Mouse (Mus musculus) adrenal gland, adult 10 weeks (tissue): Measurements from ENCODE around the gene Ripk1. TPM values are rescaled to one million over a fixed set of nuclear protein-coding genes. Genes with fewer than 3 reads are reported as not detected.

Experiments used
- polyA plus RNA-seq: library from polyadenylated mRNA; stranded (reverse); fragments of 350-450 nt; fragmentation: Illumina TruSeq; extraction: RNeasy Lipid Tissue Mini Kit (QIAGEN cat#74804); gene quantifications from one replicate; pipeline ENCODE4 v1.2.3, GENCODE M21; 2014; ENCODE audit warnings: low read depth, low replicate concordance

Gene Ripk1
- polyA plus RNA-seq: 42.6 TPM

DNA sequence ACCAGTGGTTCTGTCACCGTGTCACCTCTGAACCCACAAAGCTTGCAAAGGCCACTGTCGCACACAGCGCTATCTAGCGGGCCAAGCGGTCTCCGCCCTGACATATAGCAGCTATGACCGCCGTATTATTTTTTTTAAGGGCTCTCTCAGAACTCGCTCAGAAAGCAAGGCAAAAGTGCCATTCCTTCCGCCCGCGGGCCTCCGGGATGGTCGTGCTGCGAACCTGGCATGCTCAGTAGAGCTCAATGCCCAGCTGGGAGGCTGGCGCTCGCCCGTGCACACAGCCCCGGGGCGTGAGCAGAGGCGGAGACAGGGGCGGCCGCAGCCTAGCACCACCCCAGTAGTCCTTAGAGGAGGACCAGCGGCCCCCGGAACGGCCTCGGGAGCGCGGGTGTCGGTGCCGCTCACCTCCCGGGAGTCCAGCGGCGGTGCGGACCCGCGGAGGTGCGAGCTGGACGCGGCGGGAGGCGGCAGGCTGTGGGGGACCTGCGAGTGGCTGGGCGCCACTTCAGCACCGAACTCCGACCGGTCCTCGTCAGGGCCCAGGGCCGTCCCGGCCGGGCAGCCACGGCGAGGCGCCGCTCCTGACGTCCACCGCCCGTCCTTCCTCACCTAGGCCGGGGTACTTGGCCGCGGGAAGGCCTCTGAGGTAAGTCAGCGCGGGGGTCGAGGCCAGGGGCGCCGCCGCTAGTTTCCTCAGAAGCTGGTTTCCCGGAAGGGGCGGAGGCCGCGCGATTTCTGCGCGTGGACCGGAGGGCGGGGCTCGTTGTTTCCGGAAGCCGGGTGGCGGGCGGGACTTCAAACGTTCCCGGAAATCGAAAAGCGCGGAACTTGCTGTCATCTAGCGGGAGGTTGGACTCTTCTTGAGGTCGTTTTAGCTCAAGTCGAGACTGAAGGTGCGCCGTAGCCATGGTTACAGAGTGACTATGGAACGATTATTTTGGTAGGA, at the start of gene Ripk1, which contains the start of gene Serpinb6a:
Gene Ripk1, plus strand, starts transcription at position 306 of the 949 bp plus-strand sequence.
Gene Serpinb6a, minus strand, starts transcription at position 737 of the 949 bp plus-strand sequence.

DNA sequence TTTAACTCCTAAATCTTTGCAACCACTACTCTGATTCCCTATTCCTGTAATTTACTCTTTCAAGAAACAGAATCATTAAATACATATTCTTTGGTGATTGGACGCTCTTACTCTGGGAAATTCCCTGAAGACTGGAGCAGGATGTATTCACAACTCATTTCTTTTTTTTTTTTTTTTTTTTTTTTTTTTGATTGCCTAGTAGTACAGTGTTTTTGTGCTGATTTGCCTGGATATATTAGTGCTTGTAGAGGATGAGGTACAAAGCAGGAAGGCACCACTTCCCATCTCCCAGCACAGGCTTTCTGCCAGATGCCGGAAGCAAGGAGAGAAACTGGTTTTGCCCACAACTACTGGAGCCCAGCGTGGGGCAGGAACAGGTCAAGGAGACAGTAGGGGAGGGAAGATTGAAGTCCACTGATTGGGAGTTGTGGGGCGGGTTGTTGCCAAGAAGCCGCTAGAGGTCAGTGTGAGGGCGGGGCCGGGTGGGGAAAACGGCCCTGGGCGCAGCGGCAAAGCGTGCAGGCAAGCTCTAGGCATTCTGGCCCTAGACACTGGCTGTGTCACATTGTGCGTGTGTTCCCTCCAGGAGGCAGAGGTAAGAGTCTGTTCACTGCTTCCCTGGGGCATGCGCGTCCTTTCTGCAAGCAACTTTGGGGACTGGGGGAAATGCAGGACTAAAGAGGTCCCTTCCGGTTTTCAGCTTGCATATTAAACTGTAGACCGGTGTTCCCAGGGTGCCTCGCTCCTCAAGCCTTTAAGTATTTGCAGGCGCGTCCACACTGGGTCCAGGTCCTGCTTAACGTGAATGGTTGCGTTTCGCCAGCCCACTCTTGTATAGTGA, 37.7 kb upstream of the Ripk1 start, which contains the start of gene Nqo2:
Gene Nqo2, plus strand, starts transcription at position 482 of the 841 bp plus-strand sequence.

DNA sequence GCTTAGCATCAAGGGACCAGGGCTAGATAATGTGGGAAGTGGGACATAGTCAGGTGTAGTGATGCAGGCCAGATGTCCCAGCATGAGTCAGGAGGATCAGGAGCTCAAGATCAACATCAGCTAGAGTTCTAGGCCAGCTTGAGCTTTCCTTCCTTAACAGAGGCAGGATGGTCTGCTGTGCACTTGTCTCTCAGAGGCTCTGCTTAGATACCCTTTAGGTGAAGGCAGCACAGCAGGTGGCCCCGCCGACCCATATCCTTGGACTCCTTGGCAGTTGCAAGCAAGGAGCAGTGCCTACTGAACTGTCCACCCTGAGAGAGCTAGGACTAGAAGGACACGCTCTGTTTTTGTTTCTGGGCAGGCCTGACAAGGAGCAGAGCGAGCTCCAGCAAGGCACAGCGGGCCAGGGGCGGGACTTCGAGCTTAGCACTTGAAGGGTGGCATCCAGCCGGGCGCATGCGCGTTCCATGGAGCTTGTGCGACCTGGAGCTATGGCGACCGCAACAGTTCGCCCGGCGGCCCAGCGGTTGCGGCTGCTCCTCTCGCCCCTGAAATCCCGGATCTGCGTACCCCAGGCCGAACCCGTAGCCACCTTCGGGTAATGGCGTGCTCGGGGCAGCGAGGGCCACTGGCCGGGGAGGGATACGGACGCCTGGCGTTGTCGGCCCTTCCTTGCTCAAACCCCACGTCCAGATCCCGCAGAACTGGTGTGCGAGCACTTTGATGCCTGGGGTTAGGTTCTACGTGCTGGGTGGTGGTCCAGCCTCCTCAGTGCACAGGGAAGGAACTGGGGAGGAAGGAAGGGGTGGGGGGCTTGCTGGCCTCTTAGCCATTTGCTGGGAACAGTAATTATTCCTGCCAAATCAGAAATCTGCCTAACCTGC, 35.3 kb downstream of the Ripk1 start, which contains the start of gene Bphl:
Gene Bphl, plus strand, starts transcription at position 426 of the 884 bp plus-strand sequence.

DNA sequence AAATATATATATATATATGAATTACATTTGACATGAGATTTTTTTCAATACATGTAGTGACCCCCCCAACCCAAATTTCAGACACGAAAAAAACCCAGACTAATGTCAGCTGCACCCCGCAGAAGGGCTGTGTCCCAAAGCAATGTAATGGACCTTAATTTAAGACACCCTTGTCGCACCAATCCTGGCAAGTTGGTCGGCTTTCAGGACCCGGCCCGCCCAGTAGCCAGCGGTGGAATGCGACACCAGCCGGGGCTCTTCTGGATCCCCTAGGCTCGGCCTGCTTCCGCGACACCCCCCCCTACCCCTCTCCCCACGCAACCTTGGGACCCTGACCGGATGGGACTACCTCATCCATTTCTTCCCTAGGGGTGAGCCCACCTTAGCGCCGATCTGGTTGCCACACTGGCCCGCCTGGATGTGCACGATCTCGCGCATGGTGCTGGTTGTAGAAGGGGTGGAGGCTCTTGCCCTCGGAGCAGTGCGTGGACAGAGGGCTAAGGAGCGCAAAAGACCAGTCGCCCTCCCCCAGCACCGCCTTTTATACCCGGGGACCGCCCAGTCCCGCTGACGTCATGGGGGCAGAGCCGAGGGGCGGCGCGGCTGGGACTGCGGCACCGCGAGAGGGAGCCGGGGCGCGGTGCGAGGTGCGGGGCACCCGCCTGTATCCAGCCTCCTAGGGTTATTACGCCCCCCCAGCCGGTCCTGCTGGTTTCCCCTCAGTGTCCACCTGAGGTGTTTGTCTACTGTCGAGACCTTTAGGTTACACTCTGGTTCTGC, 75.5 kb downstream of the Ripk1 start, which contains the start of gene Tubb2a:
Gene Tubb2a, minus strand, starts transcription at position 516 of the 780 bp plus-strand sequence.

Other genes starting within 250 kb of the Ripk1 start
- gene Serpinb6e, start 159.0 kb upstream of the Ripk1 start, polyA plus RNA-seq: not detected
- 2.2 TPM for gene Serpinb6c, start 96.7 kb upstream of the Ripk1 start, polyA plus RNA-seq
- 144 TPM for gene Nqo2, start 37.7 kb upstream of the Ripk1 start, polyA plus RNA-seq
- gene Serpinb6a, start 431 bp downstream of the Ripk1 start, polyA plus RNA-seq: 1,287 TPM
- 65.2 TPM for gene Bphl, start 35.2 kb downstream of the Ripk1 start, polyA plus RNA-seq
- 5.9 TPM for gene Tubb2a, start 75.6 kb downstream of the Ripk1 start, polyA plus RNA-seq
- 0.41 TPM for gene Tubb2b, start 128.1 kb downstream of the Ripk1 start, polyA plus RNA-seq
- gene Psmg4, start 160.6 kb downstream of the Ripk1 start, polyA plus RNA-seq: 4.3 TPM